Mouse (Mus musculus) bone marrow, adult 2 months (tissue): ENCODE data around the gene Ppm1n.

Experiments used
- CTCF ChIP-seq: fragments of 200-500 bp; IDR thresholded peaks from 2 replicates; pipeline ENCODE4 v1.5.1; 2011; ENCODE audit warnings: low read length, control low read depth; ENCODE audit not compliant: control insufficient read depth, insufficient read depth
- POLR2A ChIP-seq: fragments of 200-500 bp; IDR thresholded peaks from 2 replicates; pipeline ENCODE4 v1.6.1; 2011; ENCODE audit warnings: low read depth, mild to moderate bottlenecking, control low read depth, low read length, borderline replicate concordance; ENCODE audit not compliant: control insufficient read depth

DNA sequence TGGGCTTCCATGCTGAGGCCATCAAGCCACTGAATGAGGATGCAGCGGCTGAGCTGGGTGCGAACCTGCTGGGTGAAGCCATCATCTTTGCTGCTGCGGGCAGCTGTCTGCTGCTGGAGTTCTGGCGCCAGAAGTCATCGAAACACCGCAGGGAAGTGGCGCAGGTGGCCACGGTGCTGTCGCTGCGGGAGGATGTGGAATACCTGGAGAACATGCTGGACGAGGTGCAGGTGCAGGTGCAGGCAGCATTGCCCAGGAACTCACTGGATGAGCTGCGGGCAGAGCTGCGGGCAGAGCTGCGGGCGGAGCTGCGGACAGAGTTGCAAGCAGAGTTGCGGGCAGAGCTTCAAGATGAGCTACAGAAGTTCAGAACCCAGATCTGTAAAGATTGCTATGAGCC, 24.5 kb downstream of the Ppm1n start:
- TF ChIP-seq POLR2A (no peak), CTCF (no peak)
